Mouse (Mus musculus): Measurements from ENCODE around the gene 1600014C23Rik.

- TF ChIP-seq CTCF (IDR thresholded peaks at IDR 0.05; ENCODE audit: low read depth, low read length) = no peak
- TF ChIP-seq TAL1 (conservative IDR thresholded peaks at IDR 0.05; ENCODE audit: low read depth, low read length) = no peak
- no peak for TF ChIP-seq GATA1 (IDR thresholded peaks at IDR 0.05; ENCODE audit: borderline replicate concordance, low read length)
- TF ChIP-seq POLR2AphosphoS5 (IDR thresholded peaks at IDR 0.05; ENCODE audit: insufficient replicate concordance, low read depth, low read length) = no peak
Observed at GRCm38 (mm10) chr17:45756391-45756790, 22.7 kb upstream of the 1600014C23Rik start.

All from G1E (cell line).